Mouse (Mus musculus) erythroblast, embryonic 14.5 days (primary cell): ENCODE results near the gene Ntrk3. TPM values are rescaled to one million over a fixed set of nuclear protein-coding genes. Genes with fewer than 3 reads are reported as not detected.

Source experiments
- H3K27me3 ChIP-seq: 2 replicates; pipeline ENCODE4 v1.6.1; 2012; ENCODE audit warnings: inconsistent platforms; ENCODE audit not compliant: control insufficient read depth
- H3K36me3 ChIP-seq: 2 replicates; pipeline ENCODE4 v1.6.1; 2012; ENCODE audit warnings: mild to moderate bottlenecking, inconsistent platforms; ENCODE audit not compliant: control insufficient read depth
- H3K4me1 ChIP-seq: 2 replicates; pipeline ENCODE4 v1.6.1; 2012; ENCODE audit warnings: inconsistent platforms; ENCODE audit not compliant: control insufficient read depth
- H3K4me3 ChIP-seq: replicated peaks from 2 replicates; pipeline ENCODE3; 2012; ENCODE audit warnings: moderate library complexity, mild to moderate bottlenecking, inconsistent platforms
- H3K9me3 ChIP-seq: 2 replicates; pipeline ENCODE4 v1.6.1; 2012; ENCODE audit warnings: low read length, inconsistent platforms, mixed read lengths; ENCODE audit not compliant: control insufficient read depth
- GATA1 ChIP-seq: IDR thresholded peaks from 2 replicates; pipeline ENCODE4 v1.6.1; 2012; ENCODE audit warnings: low read length, inconsistent platforms, mixed read lengths
- TAL1 ChIP-seq: IDR thresholded peaks from 3 replicates; pipeline ENCODE4 v1.6.1; 2012; ENCODE audit warnings: low read length, inconsistent platforms, mixed read lengths
- polyA plus RNA-seq: library from polyadenylated mRNA; stranded (reverse); fragments of >175 nt; gene quantifications from 2 replicates; pipeline ENCODE4 v1.2.3, GENCODE M21; 2012

Ntrk3 gene
- polyA plus RNA-seq, 1 experiment = not detected

DNA sequence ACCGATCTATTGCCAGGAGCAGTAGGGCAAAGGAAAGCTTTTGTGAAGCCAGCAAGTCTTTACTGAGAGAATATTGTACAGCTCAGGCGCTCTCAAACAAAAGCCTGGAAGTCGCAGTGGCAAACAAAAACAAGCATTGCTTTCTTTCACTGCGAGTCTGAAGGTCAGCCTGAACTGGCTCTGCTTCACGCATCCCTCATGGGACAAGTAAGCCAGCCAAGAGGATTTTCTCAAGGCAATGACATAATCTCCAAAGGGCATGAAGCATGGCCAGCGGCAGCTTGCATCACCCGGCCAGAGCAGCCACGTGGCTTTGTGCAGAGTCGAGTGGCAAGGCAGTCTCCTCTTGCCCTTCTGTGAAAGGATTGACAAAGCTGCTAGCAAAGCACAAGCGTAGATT is 79.8 kb downstream of the Ntrk3 start:
- no peaks in the 10 kb centered on the region for H3K36me3 ChIP-seq
- H3K4me1 ChIP-seq = no peaks in the 10 kb centered on the region
- H3K9me3 ChIP-seq = no peaks in the 10 kb centered on the region
- no peak overlapping the region for H3K4me3 ChIP-seq
- H3K27me3 ChIP-seq = no peaks in the 10 kb centered on the region
- TF ChIP-seq GATA1 (no peak), TAL1 (no peak)

DNA sequence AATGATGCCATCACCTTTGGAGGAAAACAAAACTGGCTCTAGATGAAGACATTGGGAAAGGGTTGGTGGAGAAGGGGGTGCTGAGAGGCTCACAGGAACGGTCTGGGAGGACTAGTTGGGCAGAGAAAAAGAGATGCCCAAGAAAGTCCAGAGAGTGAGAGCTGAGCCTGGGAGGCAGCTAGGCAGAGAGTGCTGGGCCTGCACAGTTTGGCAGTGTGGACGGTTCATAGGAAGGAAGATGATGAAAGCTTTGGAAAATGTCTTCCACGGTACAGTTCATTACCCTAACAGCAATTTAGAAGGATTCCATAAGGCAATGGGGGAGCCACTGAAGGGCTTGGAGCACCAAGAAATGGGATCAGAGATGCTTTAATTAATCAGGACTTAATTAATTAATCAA is 81.6 kb downstream of the Ntrk3 start:
- Histone ChIP-seq H3K36me3 (no peaks in the 10 kb centered on the region), H3K4me3 (no peak overlapping the region), H3K4me1 (no peaks in the 10 kb centered on the region), H3K27me3 (no peaks in the 10 kb centered on the region), H3K9me3 (no peaks in the 10 kb centered on the region)
- TF ChIP-seq GATA1 = no peak
- no peak for TF ChIP-seq TAL1

- no peaks in the 10 kb centered on the region for H3K4me1 ChIP-seq
- no peaks in the 10 kb centered on the region for H3K36me3 ChIP-seq
- H3K27me3 ChIP-seq = no peaks in the 10 kb centered on the region
- no peak for TF ChIP-seq TAL1
- no peak for TF ChIP-seq GATA1
- H3K4me3 ChIP-seq = no peak overlapping the region
- H3K9me3 ChIP-seq = no peaks in the 10 kb centered on the region
Observed at GRCm38 (mm10) chr7:78653686-78654085, 84.1 kb downstream of the Ntrk3 start.

- Histone ChIP-seq H3K4me1 (no peaks in the 10 kb centered on the region), H3K4me3 (no peak overlapping the region), H3K36me3 (no peaks in the 10 kb centered on the region), H3K27me3 (no peaks in the 10 kb centered on the region), H3K9me3 (no peaks in the 10 kb centered on the region)
- TF ChIP-seq GATA1 (no peak), TAL1 (no peak)
Observed at GRCm38 (mm10) chr7:78652296-78652695, 85.5 kb downstream of the Ntrk3 start.

DNA sequence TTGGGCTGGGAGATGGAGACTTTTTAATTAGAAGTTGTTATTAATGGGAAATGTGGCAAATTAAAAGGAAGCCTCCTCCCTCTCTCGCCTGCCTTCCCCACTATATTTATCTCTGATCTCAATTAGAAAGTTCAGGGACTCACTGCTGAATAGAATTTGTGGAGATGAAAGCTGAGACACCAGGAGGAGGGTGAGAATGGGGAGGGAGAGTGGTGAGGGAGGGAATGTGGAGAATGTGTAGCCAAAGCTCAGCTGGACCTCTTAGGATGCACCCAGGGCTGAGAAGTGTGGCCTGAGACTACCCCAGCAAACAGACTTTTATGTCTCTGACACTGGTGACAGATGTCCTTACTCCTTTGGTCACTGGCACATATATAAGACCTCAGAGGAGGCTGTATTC is 86.3 kb downstream of the Ntrk3 start:
- Histone ChIP-seq H3K27me3 (no peaks in the 10 kb centered on the region), H3K4me1 (no peaks in the 10 kb centered on the region), H3K4me3 (no peak overlapping the region), H3K9me3 (no peaks in the 10 kb centered on the region), H3K36me3 (no peaks in the 10 kb centered on the region)
- TF ChIP-seq TAL1 (no peak), GATA1 (no peak)

DNA sequence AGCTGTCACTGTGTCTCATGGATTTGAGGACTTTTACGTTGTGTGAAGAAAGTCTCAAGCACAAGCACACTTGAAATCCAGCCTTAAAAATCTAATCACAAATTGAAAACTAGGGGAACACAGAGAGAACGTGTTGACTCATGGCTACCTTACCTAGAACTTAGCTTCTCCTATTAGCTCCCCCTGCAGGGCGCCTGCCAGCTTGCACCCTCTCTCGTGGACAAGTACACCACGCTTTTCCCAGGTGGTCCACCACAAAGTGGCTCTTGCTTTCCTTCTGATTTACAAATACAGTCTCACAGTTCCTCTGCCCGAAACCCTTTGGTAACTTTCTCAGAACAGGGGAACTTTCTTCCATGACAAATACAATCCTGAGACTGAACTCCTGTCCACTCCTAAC is 94.1 kb downstream of the Ntrk3 start:
- Histone ChIP-seq H3K4me1 (no peaks in the 10 kb centered on the region), H3K27me3 (no peaks in the 10 kb centered on the region), H3K36me3 (no peaks in the 10 kb centered on the region), H3K9me3 (no peaks in the 10 kb centered on the region), H3K4me3 (no peak overlapping the region)
- TF ChIP-seq GATA1 (no peak), TAL1 (no peak)

- H3K27me3 ChIP-seq = no peaks in the 10 kb centered on the region
- H3K4me3 ChIP-seq = no peak overlapping the region
- H3K9me3 ChIP-seq = no peaks in the 10 kb centered on the region
- no peaks in the 10 kb centered on the region for H3K36me3 ChIP-seq
- H3K4me1 ChIP-seq = no peaks in the 10 kb centered on the region
- TF ChIP-seq TAL1 (no peak), GATA1 (no peak)
Observed at GRCm38 (mm10) chr7:78623686-78624085, 114.1 kb downstream of the Ntrk3 start.

GRCm38 (mm10) chr7:78621115-78621514 is 116.7 kb downstream of the Ntrk3 start:
- Histone ChIP-seq H3K36me3 (no peaks in the 10 kb centered on the region), H3K27me3 (no peaks in the 10 kb centered on the region), H3K4me3 (no peak overlapping the region), H3K4me1 (no peaks in the 10 kb centered on the region), H3K9me3 (no peaks in the 10 kb centered on the region)
- TF ChIP-seq TAL1 (no peak), GATA1 (no peak)

DNA sequence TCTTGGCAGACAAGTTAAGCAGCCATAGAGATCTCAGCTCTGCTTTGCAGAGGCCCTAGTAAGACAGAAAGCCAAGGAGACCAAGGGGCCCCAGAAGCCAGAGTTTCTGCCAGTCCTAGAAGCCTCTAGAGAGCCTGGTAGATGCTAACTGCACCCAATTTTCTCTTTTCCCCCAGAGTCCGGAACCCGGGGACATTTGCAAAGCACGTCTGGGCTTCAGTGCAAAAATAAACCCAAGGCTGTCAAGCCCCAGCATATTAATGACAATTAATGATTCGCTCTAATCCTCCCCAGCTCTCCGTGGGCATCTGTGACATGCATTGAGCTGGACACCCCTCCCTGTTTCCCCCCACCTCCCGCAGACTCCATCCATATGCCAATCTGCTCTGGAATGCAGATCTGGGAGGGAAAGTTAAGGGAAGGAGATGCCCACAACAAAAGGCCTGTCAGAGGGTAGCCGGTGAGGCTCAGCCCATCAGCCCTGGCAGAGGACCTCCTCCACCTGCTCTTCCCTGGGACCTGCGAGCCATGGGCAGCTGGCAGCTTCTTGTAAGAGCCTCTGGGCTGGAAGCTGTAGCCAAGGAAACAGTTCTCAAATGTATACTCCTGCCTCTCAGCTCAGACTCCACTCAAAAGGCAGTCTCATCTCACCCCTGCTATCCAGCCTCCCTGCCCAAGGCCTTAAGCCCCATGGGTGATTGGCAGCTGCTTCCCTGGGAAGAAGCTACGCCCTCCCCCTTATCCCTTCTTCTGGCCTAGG is 117.8 kb downstream of the Ntrk3 start:
- TF ChIP-seq GATA1 (no peak), TAL1 (no peak)
- no peaks in the 10 kb centered on the region for H3K9me3 ChIP-seq
- no peaks in the 10 kb centered on the region for H3K27me3 ChIP-seq
- H3K4me1 ChIP-seq = no peaks in the 10 kb centered on the region
- no peak overlapping the region for H3K4me3 ChIP-seq
- H3K36me3 ChIP-seq = no peaks in the 10 kb centered on the region

DNA sequence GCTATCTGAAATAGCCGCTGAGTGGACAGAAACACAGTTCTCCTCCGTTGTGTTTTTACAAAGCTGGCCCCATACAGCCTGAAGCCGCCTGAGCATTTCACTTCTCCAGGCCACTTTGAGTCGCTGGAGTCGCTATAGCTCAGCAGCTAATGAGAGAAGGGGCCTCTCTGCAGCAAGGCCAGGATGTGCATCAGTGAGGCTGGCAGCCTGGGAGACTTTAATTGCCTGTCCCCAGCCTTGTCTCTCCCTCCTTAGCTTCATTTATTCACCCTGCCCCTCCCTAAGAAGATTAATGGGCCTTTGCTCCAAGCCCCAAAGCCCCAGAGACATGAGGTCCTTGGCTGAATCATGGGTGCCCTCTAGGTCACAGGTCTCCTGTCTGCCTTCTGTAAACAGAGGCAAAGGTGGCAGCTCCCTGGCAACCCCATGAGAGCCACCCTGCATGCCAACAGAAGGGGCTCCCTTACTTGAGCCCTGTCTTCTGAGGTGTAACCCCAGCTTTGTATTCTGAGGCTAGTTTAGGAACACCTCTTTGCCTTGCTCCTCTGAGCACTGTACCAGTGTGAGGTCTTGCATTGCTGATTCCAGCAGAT is 132.2 kb downstream of the Ntrk3 start:
- TF ChIP-seq TAL1 (no peak), GATA1 (no peak)
- Histone ChIP-seq H3K4me1 (no peaks in the 10 kb centered on the region), H3K4me3 (no peak overlapping the region), H3K36me3 (no peaks in the 10 kb centered on the region), H3K27me3 (no peaks in the 10 kb centered on the region), H3K9me3 (no peaks in the 10 kb centered on the region)
